Mouse (Mus musculus) kidney, adult 2 months (tissue): ENCODE measurements at regions not wholly inside any gene's neighbourhood (a gene's known extent, or its start where the extent isn't known, plus 50 kb on each side); places are given as distances from the start of the nearest gene placed in this dataset.

ENCODE experiments used
- DNase-seq: peaks from one replicate; pipeline ENCODE4 v3.0.0; 2021
- H3K27ac ChIP-seq: fragments of 200-500 bp; 2 replicates; pipeline ENCODE4 v1.5.1; 2012; ENCODE audit warnings: low read depth, low read length, control low read depth, inconsistent platforms; ENCODE audit not compliant: insufficient read depth
- H3K27me3 ChIP-seq: fragments of 200-500 bp; replicated peaks from 2 replicates; pipeline ENCODE4 v1.6.1; 2012; ENCODE audit warnings: mild to moderate bottlenecking, moderate library complexity, low read length, inconsistent platforms; ENCODE audit not compliant: control insufficient read depth, insufficient read depth
- H3K36me3 ChIP-seq: fragments of 200-500 bp; 2 replicates; pipeline ENCODE4 v1.6.1; 2012; ENCODE audit warnings: mild to moderate bottlenecking, moderate library complexity, low read length, inconsistent platforms; ENCODE audit not compliant: control insufficient read depth, insufficient read depth
- H3K4me1 ChIP-seq: fragments of 200-500 bp; 2 replicates; pipeline ENCODE4 v1.6.1; 2011; ENCODE audit warnings: low read length; ENCODE audit not compliant: control insufficient read depth, insufficient read depth
- H3K4me3 ChIP-seq: fragments of 200-500 bp; 2 replicates; pipeline ENCODE4 v1.5.1; 2011; ENCODE audit warnings: mild to moderate bottlenecking, low read depth, low read length, control low read depth; ENCODE audit not compliant: insufficient read depth
- CTCF ChIP-seq: fragments of 200-500 bp; conservative IDR thresholded peaks from 2 replicates; pipeline ENCODE4 v1.5.1; 2011; ENCODE audit warnings: low read depth, mild to moderate bottlenecking, control low read depth, low read length, moderate library complexity, mixed read lengths; ENCODE audit not compliant: insufficient read depth, insufficient read length
- POLR2A ChIP-seq: fragments of 200-500 bp; IDR thresholded peaks from one replicate; pipeline ENCODE4 v1.6.1; 2011; ENCODE audit warnings: low read depth, low read length, control low read depth
- WGBS: fragments of 180-500 bp; shearing (Covaris S2); methylation state at CpG from one replicate; pipeline ENCODE4 v1.1.7; 2018; 5-methylcytosine and 5-hydroxymethylcytosine counted together

DNA sequence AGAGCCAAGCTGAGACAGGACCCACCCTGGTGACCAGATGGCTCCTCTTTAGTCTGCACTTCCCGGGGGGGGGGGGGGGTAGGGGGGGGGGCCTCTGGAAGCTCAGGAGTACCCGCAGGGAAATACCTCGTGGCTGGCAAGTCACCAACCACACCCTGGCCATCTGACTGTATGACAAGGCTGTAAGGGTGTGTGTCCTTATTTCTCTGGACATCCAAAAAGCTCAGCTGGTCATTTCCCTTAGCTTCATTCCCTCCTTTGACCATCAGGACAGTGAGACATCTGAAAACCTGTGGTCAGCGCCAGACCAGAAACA, 329.9 kb upstream of the Jarid2 start:
- TF ChIP-seq POLR2A (no peak), CTCF (no peak)
- Histone ChIP-seq H3K36me3 (no peaks in the 10 kb centered on the region), H3K4me3 (no peak overlapping the region), H3K27me3 (no peaks in the 10 kb centered on the region), H3K27ac (no peak overlapping the region), H3K4me1 (no peaks in the 10 kb centered on the region)
- WGBS, result 72% methylated on average over 4 of the region's 4 CpGs
- no peak for DNase-seq

DNA sequence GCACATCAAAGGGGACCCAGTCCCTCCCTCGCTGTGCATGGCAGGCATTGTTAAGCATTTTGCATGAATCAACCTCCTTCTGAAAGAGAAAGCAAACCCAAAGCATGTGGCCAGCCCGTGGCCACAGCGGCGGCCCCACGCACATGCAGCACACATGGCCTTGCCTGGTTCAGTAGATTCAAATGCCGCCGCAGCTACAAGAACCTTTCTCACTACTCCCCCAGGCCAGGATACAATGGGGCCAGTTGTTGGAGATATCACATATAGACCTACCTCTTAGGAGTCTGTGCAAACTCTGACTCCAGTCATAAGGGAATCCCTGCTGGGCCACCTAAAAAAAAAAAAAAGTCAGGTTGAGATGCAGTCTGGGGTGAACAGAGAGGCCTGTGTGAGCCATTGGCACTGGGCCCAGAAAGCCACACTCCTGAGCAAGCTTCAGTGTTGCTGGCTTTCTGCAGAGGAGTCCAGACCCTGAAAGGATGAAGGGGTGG, 329.4 kb upstream of the Jarid2 start:
- Histone ChIP-seq H3K4me1 (no peaks in the 10 kb centered on the region), H3K36me3 (no peaks in the 10 kb centered on the region), H3K27me3 (no peaks in the 10 kb centered on the region), H3K27ac (no peak overlapping the region), H3K4me3 (no peak overlapping the region)
- no peak for TF ChIP-seq POLR2A
- TF ChIP-seq CTCF, result no peak
- no peak for DNase-seq
- 93% methylated on average over 7 of the region's 7 CpGs for WGBS

DNA sequence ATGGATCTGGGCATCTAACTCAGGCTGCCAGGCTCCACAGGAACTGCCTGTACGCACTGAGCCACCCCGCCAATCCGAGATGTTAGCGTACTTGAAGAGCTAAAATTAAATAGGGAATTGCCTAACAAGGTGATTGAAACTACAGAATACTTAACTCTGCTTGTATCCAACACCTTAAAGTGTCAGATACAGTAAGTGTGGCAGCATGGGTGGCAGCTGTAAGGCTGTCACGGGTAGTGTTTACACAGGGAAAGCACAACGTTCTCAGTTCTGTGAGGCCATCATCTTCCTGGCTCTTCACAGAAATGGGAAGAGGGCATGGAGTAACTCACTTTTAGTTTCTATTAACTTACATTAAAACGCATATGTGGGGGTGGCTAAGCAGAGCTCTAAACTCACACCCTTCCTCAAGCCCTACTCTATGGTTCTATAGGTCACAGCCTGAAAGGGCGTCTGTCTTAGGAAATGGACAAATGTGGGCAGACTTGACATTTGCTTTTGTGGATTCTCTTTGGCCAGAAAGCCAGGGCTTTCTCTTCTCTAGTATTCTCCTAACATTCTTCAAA, 325.2 kb upstream of the Jarid2 start:
- no peak for TF ChIP-seq POLR2A
- TF ChIP-seq CTCF, result no peak
- Histone ChIP-seq H3K27ac (no peak overlapping the region), H3K27me3 (no peaks in the 10 kb centered on the region), H3K4me3 (no peak overlapping the region), H3K36me3 (no peaks in the 10 kb centered on the region), H3K4me1 (peaks cover 12% of the 10 kb centered on the region)
- no peak for DNase-seq
- 88% methylated on average over 8 of the region's 8 CpGs for WGBS

DNA sequence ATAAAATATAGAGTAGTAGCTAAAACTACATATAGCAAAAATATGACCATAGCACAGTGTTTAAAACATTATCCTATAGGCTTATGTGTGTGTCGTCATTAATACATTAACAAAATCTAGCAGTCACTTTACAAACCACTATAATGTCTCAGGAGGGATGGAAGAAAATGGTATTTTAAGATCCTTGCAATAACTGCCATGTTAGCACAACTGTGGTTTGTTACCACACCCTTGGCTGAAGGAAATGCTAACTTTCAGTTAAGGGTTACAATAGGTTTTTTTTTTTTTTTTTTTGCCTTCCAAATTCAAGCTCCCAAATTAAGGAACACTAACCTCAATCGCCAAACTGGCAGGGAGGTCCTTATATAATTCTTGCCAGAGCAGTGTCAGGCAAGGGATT, 322.0 kb upstream of the Jarid2 start:
- TF ChIP-seq CTCF, result no peak
- TF ChIP-seq POLR2A, result no peak
- no peaks in the 10 kb centered on the region for H3K27me3 ChIP-seq
- DNase-seq, result no peak
- no peak overlapping the region for H3K27ac ChIP-seq
- no peaks in the 10 kb centered on the region for H3K36me3 ChIP-seq
- H3K4me1 ChIP-seq, result peaks cover 21% of the 10 kb centered on the region
- no peak overlapping the region for H3K4me3 ChIP-seq
- WGBS, result 84% methylated on average over 2 of the region's 2 CpGs

DNA sequence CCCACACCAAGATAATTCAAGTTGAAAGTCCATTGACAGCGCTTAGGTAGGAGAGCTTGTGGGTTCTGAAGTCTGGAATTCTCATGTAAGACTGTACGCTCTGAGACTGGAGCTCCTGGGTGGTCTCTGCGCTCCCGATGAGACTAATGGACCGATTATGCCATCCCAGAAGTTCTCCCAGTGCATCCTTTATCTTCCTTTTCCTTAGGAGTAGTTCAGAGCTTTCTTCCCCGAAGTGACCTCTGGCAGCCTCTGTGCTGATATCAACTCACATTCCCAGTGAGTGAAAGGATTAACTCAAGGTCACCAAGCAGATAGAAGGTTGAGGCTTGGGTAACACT, 320.7 kb upstream of the Jarid2 start:
- peaks cover 21% of the 10 kb centered on the region for H3K4me1 ChIP-seq
- H3K27ac ChIP-seq, result peak overlapping the region; percentile 77
- H3K27me3 ChIP-seq, result no peaks in the 10 kb centered on the region
- DNase-seq, result no peak
- 60% methylated on average over 6 of the region's 6 CpGs for WGBS
- TF ChIP-seq POLR2A (no peak), CTCF (no peak)
- H3K36me3 ChIP-seq, result no peaks in the 10 kb centered on the region
- H3K4me3 ChIP-seq, result no peak overlapping the region

DNA sequence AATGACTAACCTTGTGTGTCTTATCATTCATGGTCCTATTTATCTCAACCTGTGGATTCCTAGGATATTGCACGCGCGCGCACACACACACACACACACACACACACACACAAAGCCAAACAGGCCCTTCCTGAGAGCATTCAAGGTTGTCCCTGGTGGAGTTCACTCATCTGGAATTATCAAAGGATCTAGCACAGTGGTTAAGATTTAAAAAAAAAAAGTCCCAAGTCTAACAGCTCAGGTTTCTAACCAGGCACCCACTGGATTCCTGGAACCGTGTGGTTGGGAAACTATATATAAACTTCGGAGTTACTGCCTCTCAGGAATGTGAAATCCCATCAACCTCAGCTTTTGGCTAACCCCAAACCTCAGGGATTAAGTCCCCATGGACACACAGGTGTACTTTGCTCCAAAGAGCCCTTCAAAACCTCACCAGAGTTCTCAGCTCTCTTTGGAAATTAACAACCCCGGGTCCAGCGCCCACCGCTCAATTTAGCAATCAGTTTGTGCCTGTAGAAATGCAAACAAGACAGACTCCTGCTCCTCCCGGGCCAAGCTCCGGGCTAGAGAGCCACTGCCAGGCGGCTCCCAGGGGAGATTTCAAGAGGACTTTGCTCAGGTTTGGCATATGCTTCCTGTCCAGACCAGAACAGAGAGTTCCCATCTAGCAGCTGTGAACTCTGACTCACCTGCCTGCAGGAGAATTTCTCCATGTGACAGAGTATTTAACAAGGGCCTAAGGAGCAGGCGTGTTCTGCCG, 320.1 kb upstream of the Jarid2 start:
- no peaks in the 10 kb centered on the region for H3K27me3 ChIP-seq
- TF ChIP-seq POLR2A, result no peak
- TF ChIP-seq CTCF, result no peak
- H3K4me1 ChIP-seq, result peaks cover 21% of the 10 kb centered on the region
- H3K36me3 ChIP-seq, result no peaks in the 10 kb centered on the region
- no peak overlapping the region for H3K4me3 ChIP-seq
- DNase-seq, result peak; percentile 95
- 31% methylated on average over 14 of the region's 14 CpGs for WGBS
- H3K27ac ChIP-seq, result peak overlapping the region; percentile 77

DNA sequence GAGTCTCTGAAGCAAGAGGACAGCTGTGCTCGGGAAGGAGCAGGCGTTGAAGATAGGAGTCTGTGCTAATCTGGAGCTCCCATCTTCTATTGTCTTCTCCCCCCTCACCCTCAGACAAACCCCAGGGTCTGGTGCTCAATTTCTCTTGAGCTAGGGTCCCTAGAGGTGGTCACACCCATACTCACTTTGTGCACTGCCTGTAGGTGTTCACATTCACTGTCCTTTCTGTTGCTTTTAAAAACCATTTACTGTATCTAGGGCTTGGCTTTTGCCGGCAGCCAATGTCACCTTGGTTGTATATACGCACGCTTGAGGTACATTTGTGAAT, 319.6 kb upstream of the Jarid2 start:
- H3K36me3 ChIP-seq, result no peaks in the 10 kb centered on the region
- H3K27me3 ChIP-seq, result no peaks in the 10 kb centered on the region
- H3K4me1 ChIP-seq, result peaks cover 21% of the 10 kb centered on the region
- 44% methylated on average over 5 of the region's 5 CpGs for WGBS
- peak overlapping the region; percentile 77 for H3K27ac ChIP-seq
- H3K4me3 ChIP-seq, result no peak overlapping the region
- peak; percentile 20 for DNase-seq
- TF ChIP-seq CTCF, result no peak
